Mouse (Mus musculus) kidney, postnatal 14 days (tissue): ENCODE data around the gene Entr1.

Experiments used
- DNase-seq: peaks from one replicate; pipeline ENCODE4 v3.0.0; 2022; ENCODE audit warnings: mixed read lengths

Gene Entr1

GRCm38 (mm10) chr2:26342609-26343490, 46.3 kb downstream of the Entr1 start:
- DNase-seq: peak; percentile 83

GRCm38 (mm10) chr2:26342044-26342443, 47.1 kb downstream of the Entr1 start:
- peak; percentile 72 for DNase-seq

- peak; percentile 49 for DNase-seq
Measured at GRCm38 (mm10) chr2:26341510-26341981, 47.6 kb downstream of the Entr1 start.

GRCm38 (mm10) chr2:26339204-26339551, 49.9 kb downstream of the Entr1 start:
- DNase-seq: peak; percentile 58

GRCm38 (mm10) chr2:26338302-26339203, 50.6 kb downstream of the Entr1 start:
- DNase-seq: no peak
